Mouse (Mus musculus) cerebellum, postnatal 25 days (tissue): ENCODE data around the gene Lgals2.
"Not testable (repeated sequence)": the region's sequence is repeated elsewhere in the genome, so short reads cannot be mapped to it uniquely, and the experiment has no call there.

Source experiments
- DNase-seq, 2 experiments: peaks; one replicate each; pipeline ENCODE4 v3.0.0; 2021; ENCODE audit warnings: mixed read lengths in 2 of 2

Lgals2 gene

GRCm38 (mm10) chr15:78873803-78874435, 18.6 kb upstream of the Lgals2 start:
- DNase-seq = no peak

- DNase-seq = no peak
Observed at GRCm38 (mm10) chr15:78872021-78872608, 16.8 kb upstream of the Lgals2 start.

GRCm38 (mm10) chr15:78869775-78870174, 14.4 kb upstream of the Lgals2 start:
- peak; percentile 62 to 74 for DNase-seq

- DNase-seq = no peak
Observed at GRCm38 (mm10) chr15:78868826-78869233, 13.5 kb upstream of the Lgals2 start.

- DNase-seq = no peak
Observed at GRCm38 (mm10) chr15:78868398-78868797, 13.1 kb upstream of the Lgals2 start.

GRCm38 (mm10) chr15:78863852-78864253, 8.5 kb upstream of the Lgals2 start:
- DNase-seq = no peak

GRCm38 (mm10) chr15:78863154-78863553, 7.8 kb upstream of the Lgals2 start:
- no peak for DNase-seq

- no peak for DNase-seq
Observed at GRCm38 (mm10) chr15:78862280-78862679, 7.0 kb upstream of the Lgals2 start.

- DNase-seq = peak in 1 of 2 experiments; percentile 34
Observed at GRCm38 (mm10) chr15:78859714-78860113, 4.4 kb upstream of the Lgals2 start.

DNA sequence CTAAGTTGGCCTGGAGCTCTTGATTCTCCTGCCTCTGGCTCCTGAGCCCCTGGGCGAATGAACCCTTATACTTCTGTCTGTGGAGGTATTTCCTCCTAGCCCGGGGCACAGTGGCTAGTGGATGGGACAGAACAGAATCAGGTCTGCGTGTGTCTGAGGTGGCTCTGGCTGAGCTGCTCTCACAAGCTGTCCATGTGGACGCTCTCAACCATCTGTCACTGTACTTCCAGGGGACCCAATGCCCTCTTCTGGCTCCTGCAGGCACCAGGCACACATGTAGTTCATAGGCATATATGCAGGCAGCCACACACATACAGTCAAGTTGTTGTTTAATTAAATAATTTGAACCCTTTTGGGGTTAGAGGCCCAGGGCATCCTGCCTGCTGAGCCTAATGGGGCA, 4.0 kb upstream of the Lgals2 start:
- DNase-seq = peak; percentile 78 to 82

DNA sequence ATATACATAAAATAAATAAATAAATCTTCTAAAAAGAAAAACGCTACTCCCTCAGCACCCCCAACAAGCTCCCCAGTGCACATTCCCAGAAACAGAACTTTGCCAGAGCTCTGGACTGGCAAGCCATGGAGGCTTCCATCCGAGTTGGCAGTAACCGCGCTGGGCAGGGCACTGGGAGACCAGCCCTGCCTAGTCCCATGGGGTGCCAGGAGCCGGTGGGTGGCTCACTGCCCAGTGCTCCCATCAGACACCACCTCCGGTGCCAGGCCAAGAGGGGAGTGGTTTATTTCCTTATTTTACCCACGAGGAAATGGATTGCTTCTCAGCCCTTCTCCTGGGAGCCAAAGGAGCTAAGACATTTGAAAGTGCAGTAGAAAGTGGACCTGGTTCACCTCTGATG, 1.7 kb upstream of the Lgals2 start:
- peak; percentile 58 to 76 for DNase-seq

DNA sequence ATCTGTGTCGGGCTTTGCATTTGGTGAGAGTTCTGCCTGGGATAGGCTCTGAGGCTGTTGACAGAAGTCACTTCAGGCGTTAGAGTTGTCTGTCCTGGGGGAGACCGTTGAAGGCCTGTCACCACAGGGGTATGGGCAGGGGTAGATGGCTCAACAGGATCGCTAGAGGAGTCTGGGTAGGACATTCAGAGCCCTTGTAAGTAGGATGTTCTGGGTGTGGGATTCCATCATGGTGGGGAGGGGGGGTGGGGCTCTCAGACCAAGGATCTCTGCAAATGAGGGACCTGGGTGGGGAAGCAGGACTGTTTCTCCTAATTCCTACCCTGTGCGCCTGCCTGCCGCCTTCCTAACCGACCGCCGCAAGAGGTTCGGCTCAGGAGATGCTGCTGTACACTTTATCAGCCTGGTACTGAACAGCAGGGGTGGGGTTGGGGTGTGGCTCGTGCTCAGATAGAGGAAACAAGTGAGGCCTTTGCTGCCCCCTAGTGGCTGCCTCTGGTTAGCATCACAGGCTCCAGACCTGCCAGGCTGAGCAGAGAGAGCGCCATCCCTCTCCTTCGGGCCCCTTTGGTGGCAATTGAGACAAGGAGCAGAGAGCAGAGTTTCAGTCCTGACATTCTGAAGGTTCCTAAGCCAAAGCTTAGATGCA, 3.7 kb downstream of the Lgals2 start:
- DNase-seq = peak; percentile 95 to 97

GRCm38 (mm10) chr15:78850944-78851343, 4.4 kb downstream of the Lgals2 start:
- DNase-seq = no peak

GRCm38 (mm10) chr15:78850059-78850824, 5.1 kb downstream of the Lgals2 start:
- DNase-seq = peak in 1 of 2 experiments; percentile 25

DNA sequence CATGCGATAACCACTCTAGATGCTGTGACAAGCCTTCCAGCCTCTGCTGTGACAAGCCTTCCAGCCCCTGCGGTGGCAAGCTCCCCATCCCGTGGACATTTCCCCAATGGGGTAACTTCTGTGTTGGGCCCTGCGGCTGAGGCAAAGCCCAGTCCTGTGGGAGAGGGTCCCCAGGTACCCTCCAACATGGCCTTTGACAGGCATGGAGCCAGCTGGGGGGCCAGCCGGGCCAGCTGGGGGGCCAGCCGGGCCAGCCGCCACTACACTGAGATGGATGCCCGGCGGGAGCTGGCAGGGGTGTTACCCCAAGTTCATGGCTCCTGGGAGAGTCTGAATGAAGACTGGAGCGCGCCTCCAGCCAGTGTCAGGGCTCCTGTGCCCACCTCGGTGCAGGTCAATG, 5.8 kb downstream of the Lgals2 start:
- DNase-seq = no peak

DNA sequence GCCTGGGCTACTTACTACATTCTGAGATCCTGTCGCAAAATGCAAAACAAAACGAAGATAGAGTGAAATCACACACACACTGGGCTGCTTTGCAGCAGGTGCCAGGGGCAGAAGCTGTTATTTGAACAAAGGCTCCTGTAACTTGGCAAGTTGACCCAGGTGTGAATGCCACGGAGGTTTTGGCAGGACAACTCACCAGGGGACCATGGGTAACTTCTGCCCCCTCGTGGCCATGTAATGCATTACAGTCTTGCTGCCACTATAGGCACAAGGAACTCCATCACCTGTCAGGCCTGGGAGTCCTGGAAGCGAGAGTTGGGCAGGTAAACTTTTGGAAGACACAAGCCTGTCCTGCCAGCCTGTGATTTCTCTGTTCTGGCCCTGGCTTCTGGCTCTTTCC, 6.9 kb downstream of the Lgals2 start:
- peak; percentile 84 to 89 for DNase-seq

DNA sequence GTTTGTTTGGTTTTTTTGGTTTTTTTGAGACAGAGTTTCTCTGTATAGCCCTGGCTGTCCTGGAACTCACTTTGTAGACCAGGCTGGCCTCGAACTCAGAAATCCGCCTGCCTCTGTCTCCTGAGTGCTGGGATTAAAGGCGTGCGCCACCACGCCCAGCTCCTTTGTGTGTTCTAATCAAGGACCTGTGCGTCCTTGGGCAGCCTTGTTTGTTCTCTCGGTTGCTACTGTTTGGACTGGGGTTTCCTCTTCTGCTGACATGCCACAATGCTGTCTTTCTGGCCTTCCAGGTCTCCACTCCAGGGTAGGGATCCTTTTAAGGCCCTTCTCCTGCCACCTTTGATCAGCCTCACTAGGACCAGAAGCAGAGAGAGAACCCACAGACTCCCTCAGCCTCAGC, 8.5 kb downstream of the Lgals2 start:
- DNase-seq = not testable (repeated sequence)

GRCm38 (mm10) chr15:78846352-78846751, 9.0 kb downstream of the Lgals2 start:
- DNase-seq = no peak

- peak in 1 of 2 experiments; percentile 40 for DNase-seq
Observed at GRCm38 (mm10) chr15:78845867-78846266, 9.5 kb downstream of the Lgals2 start.

DNA sequence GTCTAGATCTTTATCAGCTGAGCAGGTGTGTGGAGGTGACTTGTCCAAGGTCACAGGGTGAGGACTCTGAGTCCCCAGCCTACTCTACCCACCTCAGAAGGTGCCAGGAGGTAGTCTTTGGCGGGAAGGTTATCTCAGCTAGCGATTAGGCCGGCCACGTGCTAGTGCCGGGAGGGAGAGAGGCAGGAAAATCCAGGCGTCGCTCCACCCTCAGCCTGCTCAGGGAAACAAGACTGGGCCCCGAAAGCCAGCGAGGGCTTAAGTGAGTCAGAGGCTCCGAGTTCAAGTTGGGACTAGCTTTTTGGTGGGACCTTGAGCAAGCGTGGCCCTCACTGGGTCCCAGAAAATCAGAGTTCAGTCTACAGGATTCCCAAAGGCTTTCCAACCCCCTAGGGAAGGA, 10.0 kb downstream of the Lgals2 start:
- DNase-seq = no peak

GRCm38 (mm10) chr15:78844791-78845190, 10.5 kb downstream of the Lgals2 start:
- no peak for DNase-seq

DNA sequence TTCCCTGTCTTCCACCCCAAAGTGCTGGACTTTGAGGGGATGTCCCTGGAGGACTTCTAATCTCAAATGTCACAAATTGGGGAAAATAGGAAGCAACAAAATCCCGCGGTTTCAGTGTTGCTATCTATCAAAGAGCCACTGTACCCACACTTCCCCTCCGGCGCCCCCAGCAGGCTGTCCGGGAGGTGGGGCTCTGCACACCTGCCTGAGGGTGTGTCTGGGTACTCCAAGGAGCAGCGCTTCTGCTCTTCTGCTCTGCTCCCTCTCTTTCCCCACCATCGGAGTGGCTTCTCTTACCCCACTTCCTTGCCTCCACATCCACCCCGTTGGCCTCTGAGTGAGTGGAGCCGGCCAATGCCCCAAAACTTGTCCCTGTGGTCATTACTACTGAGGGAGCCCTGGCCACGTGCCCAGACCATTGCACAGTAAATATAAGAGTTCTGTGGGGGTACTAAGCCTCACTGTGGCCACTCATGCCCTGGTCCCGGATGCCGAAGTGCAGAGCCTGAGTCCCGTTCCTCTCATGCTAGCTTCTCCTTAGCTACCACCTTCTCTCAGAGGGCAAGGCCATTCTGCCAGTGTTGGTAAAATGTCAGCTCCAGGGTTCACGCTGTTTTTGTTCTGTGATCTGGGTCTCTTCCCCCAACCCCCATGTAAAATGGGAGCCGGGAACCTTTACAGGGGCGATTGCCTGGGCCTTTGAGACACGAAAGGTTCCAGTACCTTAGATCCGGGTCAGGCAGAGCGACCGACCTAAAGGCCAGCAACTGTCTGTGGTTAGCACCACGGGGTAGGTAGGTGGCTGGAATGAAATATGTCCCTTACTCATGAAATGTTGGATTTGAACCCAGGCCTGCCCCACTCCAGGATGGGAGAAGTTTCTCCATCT, 11.5 kb downstream of the Lgals2 start:
- DNase-seq = no peak
